Mouse (Mus musculus) adrenal gland, adult 8-10 months (tissue): ENCODE results near the gene Tppp3. TPM values are rescaled to one million over a fixed set of nuclear protein-coding genes. Genes with fewer than 3 reads are reported as not detected.

Experiments
- DNase-seq: peaks from one replicate; pipeline ENCODE4 v3.0.0; 2022
- total RNA-seq, 4 experiments: library from RNA; stranded (reverse); gene quantifications; 2 replicates each; pipeline ENCODE4 v1.2.4; 2022

Gene Tppp3
- total RNA-seq, 4 experiments from 2014 or later = 28.3 to 40.2 (median 33.0) TPM

DNA sequence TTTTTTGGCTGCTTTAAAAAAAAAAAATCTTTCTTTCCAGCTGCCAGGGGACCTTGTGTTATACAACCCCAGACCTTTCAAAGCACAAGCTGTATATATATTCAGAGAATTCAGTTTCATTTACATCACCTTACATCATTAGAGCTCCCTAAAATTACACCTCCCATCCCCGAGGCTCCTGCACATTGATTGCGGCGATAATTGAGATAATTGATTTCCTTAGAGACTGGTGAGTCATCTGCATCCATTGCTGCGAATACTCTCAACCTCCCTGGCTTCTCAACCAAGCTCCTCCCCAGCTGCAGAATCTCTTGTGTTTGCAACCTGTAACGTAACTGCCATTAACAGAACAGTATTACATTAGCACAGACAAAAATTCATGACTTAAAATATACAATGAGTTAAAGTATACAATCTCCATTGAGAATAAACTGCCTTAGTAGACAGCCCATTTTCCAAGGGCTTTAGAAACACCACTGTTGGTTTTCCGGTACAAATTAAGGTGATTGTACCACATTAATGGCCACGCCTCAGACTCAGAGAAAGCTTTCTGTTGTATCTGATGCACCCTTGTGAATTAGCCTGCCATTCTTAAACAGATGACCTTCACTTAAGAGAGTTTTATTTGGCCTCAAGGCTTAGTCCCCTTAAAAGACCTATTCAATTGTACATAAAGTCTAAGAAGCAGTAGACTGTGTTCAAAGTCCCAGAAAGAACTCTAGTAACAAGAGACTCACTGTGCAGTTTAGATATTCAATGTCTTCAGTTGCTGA, 39.4 kb downstream of the Tppp3 start:
- no peak for DNase-seq

DNA sequence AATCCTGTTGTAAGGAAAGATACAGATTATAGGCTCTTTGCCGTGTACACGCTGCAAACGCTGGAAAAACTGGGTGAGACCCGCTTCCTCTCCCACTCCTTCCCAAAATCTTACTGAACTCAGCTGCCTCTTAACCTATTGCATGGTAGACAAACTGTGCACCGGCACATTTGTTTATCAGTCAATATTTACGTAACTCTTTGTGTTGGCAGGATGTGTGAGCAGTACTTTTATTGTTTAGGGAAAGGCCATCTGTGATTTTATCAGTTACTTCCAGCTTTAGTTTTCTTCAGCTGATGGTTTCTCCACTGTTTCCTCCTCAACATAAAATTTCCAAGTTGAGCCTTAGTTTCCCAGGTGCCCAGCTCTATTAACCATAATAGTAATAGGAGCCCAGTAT, 44.4 kb downstream of the Tppp3 start:
- no peak for DNase-seq

DNA sequence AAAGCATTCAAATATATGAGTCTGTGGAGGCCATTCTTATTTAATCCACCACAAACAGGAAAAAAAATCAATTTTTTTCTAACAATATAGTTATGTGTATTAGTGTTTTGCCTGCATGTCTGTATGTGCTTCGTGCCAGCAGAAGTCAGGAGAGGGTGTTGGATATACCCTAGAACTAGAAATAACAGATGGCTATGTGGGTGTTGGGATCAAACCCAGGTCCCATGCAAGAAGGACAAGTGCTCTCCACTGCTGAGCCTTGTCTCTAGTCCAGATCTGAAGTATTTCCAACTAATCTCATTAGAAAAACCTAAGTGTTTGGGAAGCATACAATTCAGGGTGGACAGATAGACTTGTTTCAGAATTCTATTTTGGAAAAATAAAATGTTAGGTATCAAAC, 49.3 kb downstream of the Tppp3 start:
- no peak for DNase-seq

DNA sequence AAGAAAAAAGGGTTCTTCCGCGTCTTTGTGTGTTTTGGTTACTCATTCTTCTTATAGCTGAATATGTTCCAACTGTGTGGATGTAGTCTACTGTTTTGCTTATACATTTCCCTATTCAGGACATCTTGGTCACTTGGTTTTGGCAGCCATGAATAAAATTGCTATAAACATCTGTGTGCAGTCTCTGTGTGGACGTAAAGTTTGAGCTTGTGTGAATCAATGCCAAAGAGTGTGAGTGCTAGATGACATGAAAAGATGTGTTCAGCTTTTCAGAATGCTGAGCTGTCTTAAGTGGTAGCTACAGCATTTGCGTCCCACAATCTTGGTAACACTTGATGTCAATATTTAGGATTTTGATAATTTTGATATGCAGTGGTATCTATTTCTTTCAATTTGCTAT, 51.5 kb downstream of the Tppp3 start:
- no peak for DNase-seq

DNA sequence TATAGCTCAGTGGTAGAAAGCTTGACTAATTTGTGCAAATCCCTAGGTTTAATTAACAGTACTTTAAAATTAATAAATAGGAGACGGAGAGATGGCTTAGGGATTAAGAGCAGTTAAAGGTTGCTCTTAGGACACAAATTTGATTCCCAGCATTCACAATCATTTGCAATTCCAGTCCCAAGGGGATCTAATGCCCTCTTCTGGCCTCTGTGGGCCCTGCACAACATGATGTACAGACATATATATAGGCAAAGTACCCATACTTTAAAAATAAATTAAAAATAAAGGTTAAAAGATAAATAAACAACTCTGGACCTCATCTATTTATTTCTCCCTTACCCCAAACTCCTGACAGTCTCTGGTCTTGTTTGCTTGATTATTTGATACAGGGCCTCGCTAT, 52.3 kb downstream of the Tppp3 start:
- no peak for DNase-seq

Other genes starting within 250 kb of the Tppp3 start
- gene D230025D16Rik, start 246.4 kb downstream of the Tppp3 start, total RNA-seq = 10 to 100 TPM; 25.0 to 31.8 (median 28.4) TPM
- gene B3gnt9, start 216.4 kb downstream of the Tppp3 start, total RNA-seq = 1 to 10 TPM; 3.5 to 5.9 (median 4.6) TPM
- 10 to 100 TPM; 15.5 to 20.0 (median 19.2) TPM for gene Tradd, start 206.9 kb downstream of the Tppp3 start, total RNA-seq
- gene Fbxl8, start 206.9 kb downstream of the Tppp3 start, total RNA-seq = 1 to 10 TPM; 3.9 to 5.4 (median 4.5) TPM
- gene Hsf4, start 201.7 kb downstream of the Tppp3 start, total RNA-seq = 1 to 10 TPM; 2.1 to 4.8 (median 3.3) TPM
- 10 to 100 TPM in 1 of 4 experiments, 1 to 10 TPM in 3; 5.5 to 11.7 (median 6.5) TPM for gene Nol3, start 195.4 kb downstream of the Tppp3 start, total RNA-seq
- 1 to 10 TPM; 2.6 to 5.0 (median 4.6) TPM for gene 4931428F04Rik, start 181.7 kb downstream of the Tppp3 start, total RNA-seq
- 10 to 100 TPM; 20.0 to 57.6 (median 36.8) TPM for gene Exoc3l, start 175.4 kb downstream of the Tppp3 start, total RNA-seq
- 10 to 100 TPM; 39.5 to 53.6 (median 42.0) TPM for gene E2f4, start 173.9 kb downstream of the Tppp3 start, total RNA-seq
- gene Elmo3, start 165.9 kb downstream of the Tppp3 start, total RNA-seq = 10 to 100 TPM in 2 of 4 experiments, 1 to 10 TPM in 2; 7.0 to 14.0 (median 9.3) TPM
- gene Lrrc29, start 145.2 kb downstream of the Tppp3 start, total RNA-seq = 10 to 100 TPM in 2 of 4 experiments, 1 to 10 TPM in 2; 3.1 to 14.2 (median 8.5) TPM
- gene Tmem208, start 145.2 kb downstream of the Tppp3 start, total RNA-seq = 10 to 100 TPM; 62.1 to 66.9 (median 65.1) TPM
- 10 to 100 TPM; 11.8 to 21.9 (median 17.1) TPM for gene Fhod1, start 123.6 kb downstream of the Tppp3 start, total RNA-seq
- gene Slc9a5, start 122.7 kb downstream of the Tppp3 start, total RNA-seq = 1 to 10 TPM in 3 of 4 experiments, under 1 TPM in 1; 0.73 to 1.9 (median 1.4) TPM
- gene Plekhg4, start 98.3 kb downstream of the Tppp3 start, total RNA-seq = 1 to 10 TPM in 2 of 4 experiments, under 1 TPM in 2; 0.42 to 2.7 (median 1.3) TPM
- under 1 TPM in 1 of 4 experiments, not detected in 3; 0.15 TPM for gene Kctd19, start 58.0 kb downstream of the Tppp3 start, total RNA-seq
- 10 to 100 TPM in 1 of 4 experiments, 1 to 10 TPM in 3; 4.1 to 10.1 (median 7.0) TPM for gene Lrrc36, start 58.0 kb downstream of the Tppp3 start, total RNA-seq
- 10 to 100 TPM; 20.6 to 40.1 (median 31.3) TPM for gene Zdhhc1, start 25.4 kb upstream of the Tppp3 start, total RNA-seq
- under 1 TPM; 0.56 to 0.98 (median 0.82) TPM for gene Hsd11b2, start 47.2 kb upstream of the Tppp3 start, total RNA-seq
- 100 to 1,000 TPM; 113 to 135 (median 122) TPM for gene Atp6v0d1, start 94.5 kb upstream of the Tppp3 start, total RNA-seq
- 10 to 100 TPM; 28.1 to 47.9 (median 37.8) TPM for gene Ripor1, start 133.7 kb upstream of the Tppp3 start, total RNA-seq
- gene Ctcf, start 165.0 kb upstream of the Tppp3 start, total RNA-seq = 10 to 100 TPM; 61.2 to 79.1 (median 67.7) TPM
- 10 to 100 TPM in 1 of 4 experiments, 1 to 10 TPM in 2, under 1 TPM in 1; 0.97 to 11.6 (median 4.2) TPM for gene Agrp, start 165.9 kb upstream of the Tppp3 start, total RNA-seq
- gene Carmil2, start 214.7 kb upstream of the Tppp3 start, total RNA-seq = 1 to 10 TPM; 2.1 to 3.9 (median 3.1) TPM
- gene Acd, start 229.6 kb upstream of the Tppp3 start, total RNA-seq = 10 to 100 TPM; 22.3 to 37.1 (median 29.5) TPM
- 10 to 100 TPM; 10.7 to 14.2 (median 12.8) TPM for gene Pard6a, start 229.6 kb upstream of the Tppp3 start, total RNA-seq
- not detected for gene 4933405L10Rik, start 236.1 kb upstream of the Tppp3 start, total RNA-seq
- 1 to 10 TPM; 4.6 to 8.1 (median 5.8) TPM for gene Enkd1, start 236.7 kb upstream of the Tppp3 start, total RNA-seq